Mouse (Mus musculus): ENCODE measurements at regions not wholly inside any gene's neighbourhood (a gene's known extent, or its start where the extent isn't known, plus 50 kb on each side); places are given as distances from the start of the nearest gene placed in this dataset.

DNA sequence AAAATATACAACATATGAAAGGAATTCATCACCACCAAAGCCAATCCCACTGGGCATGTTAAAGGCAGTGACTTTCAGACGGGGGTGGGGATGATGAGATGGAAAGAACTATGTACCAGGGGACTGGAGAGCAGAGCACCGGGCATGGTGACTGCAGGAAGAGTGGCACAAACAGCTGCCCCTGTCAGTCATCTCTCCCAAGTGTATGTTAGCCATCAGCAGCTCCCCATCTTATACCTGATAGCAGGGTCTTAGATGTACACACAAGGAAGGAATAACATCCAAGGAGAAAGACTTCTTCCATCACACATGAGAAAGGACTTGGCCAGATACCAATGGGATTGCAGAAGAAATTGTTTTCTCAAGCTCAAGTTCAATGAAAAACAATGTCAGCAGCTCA, 257.2 kb downstream of the Nuak1 start:
- DNase-seq (ENCODE audit: low read depth, low spot score): no peak

GRCm38 (mm10) chr10:84186466-84186865, 253.9 kb downstream of the Nuak1 start:
- DNase-seq (ENCODE audit: low read depth, low spot score): no peak

- no peak for DNase-seq (ENCODE audit: low read depth, low spot score)
Observed at GRCm38 (mm10) chr10:84199035-84199434, 241.4 kb downstream of the Nuak1 start.

GRCm38 (mm10) chr10:84201785-84202184, 238.6 kb downstream of the Nuak1 start:
- no peak for DNase-seq (ENCODE audit: low read depth, low spot score)

GRCm38 (mm10) chr10:84212096-84212785, 228.2 kb downstream of the Nuak1 start:
- no peak for DNase-seq (ENCODE audit: low read depth, low spot score)

DNA sequence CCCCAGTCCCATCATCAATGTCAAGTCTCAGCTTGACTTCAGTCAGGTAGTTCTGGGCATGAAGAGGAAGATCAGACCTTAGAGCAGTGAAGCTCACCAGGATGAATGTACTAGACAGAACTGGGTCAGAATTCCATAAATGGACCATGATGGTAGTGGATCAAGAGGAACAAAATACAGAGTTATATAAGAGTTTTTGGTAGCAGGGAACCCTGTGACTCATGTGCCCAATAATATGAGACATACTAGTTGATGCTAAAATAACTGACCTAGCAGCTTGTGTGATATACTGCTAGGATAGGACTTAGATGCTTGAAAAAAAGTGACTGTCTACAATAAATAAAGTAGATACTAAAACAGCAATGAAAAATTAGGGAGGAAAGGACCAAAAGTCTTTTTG, 225.6 kb downstream of the Nuak1 start:
- no peak for DNase-seq (ENCODE audit: low read depth, low spot score)

DNA sequence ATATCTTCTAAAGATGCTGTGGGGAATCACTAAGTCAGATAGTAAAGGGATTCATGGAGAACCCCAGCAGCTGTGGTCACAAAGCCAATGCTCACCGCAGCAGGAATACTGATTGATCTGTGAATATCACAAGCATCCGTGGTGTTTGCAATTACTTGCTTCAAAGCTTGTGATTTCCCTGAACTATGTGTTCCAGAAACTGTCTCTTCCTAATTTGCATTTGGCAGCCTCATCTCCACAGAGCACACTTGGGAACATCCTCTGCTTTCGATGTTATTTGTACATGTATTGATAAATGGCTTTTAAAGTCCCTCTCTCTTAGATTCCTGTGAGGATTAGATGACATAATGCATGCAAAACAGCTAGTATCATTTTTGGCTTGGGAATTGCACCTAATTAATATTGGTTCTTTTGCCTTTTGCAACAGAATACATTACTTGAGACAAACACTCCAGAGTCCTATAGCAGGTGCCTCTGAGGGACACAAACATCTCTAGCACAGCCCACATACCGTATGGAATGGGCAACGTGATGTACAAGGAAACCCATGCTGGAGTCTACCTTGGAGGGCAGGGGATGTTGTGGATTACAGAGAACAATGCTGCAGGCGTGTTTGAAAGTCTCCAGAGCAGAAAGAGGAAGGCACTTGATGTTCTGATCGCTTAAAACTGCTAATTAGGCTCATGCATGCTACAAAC, 211.0 kb downstream of the Nuak1 start:
- DNase-seq (ENCODE audit: low read depth, low spot score): no peak

DNA sequence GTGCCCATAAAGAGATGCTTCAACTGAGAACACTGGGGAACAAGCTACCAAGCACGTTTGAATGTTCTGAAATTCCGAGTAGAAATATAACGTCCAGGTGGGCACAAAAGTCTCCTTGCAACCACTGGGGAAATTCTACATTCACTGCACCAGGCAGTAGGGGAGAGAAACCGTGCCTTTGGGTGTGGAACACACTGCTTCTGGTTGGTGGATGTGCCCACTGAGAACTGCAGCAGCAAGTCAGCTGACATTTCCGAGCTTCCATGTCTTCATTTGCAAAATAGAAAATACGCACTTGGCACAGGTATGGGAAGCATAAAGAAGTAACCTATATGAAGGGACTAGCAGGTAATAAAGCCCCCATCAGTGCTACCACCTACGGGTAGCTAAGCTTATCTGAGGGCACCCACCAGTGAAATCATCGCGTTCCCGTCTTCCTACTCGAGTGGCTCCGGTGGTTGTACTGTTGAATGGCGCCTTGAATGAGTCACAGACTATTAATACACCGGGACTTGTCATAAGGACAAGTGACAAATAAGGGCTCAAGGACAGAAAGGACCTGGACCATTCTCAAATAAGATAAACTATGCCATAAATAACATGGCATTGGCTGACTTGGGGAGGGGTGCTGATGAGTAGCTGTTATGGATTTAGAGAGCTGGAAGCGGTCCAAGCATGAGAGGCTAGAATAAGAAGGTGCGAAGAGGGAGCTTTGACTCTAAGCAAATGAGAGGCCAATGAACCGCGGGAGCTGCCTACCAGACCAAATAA, 210.2 kb downstream of the Nuak1 start:
- no peak for DNase-seq (ENCODE audit: low read depth, low spot score)

- DNase-seq (ENCODE audit: low read depth, low spot score): no peak
Observed at GRCm38 (mm10) chr10:84235006-84235405, 205.4 kb downstream of the Nuak1 start.

- no peak for DNase-seq (ENCODE audit: low read depth, low spot score)
Observed at GRCm38 (mm10) chr10:84236236-84236635, 204.2 kb downstream of the Nuak1 start.

- DNase-seq (ENCODE audit: low read depth, low spot score): no peak
Observed at GRCm38 (mm10) chr10:84238279-84238963, 202.0 kb downstream of the Nuak1 start.

DNA sequence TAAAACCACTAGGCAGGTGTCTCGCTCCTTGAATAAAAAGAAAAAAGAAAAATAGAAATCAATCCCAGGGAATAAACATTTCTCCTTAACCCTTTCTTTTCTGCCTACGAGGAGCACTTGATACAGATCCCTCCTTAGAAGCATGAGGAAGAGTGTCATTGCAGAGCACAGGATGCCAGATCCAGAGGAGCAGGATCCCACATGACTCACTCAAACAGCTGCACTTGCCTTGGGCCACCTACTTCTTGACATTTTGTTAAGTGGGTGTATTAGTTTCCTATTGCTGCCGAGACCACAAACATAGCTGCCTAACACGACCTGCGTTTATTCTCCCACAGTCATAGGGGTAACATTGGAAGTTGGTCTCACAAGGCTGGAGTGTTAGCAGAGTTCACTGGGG, 197.1 kb downstream of the Nuak1 start:
- DNase-seq (ENCODE audit: low read depth, low spot score): no peak

DNA sequence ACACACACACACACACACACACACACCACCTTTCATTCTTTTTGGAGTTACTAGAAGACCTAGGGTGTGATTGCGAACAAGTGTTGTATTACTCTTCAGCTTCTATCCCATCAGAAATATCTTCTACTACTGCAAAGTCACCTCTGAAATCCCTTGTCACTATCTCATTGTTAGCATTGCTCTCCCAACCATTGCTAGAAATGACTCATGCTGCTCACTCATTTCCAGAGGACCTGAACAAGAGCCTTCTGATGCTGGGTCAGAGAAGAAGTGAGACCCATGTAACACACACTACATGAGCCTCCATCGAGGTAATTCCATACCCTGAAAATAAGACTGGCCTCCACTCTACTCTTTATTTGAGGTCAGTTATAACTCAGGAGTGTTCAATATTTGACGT, 191.1 kb downstream of the Nuak1 start:
- DNase-seq (ENCODE audit: low read depth, low spot score): no peak

- no peak for DNase-seq (ENCODE audit: low read depth, low spot score)
Observed at GRCm38 (mm10) chr10:84260931-84261650, 179.3 kb downstream of the Nuak1 start.

DNA sequence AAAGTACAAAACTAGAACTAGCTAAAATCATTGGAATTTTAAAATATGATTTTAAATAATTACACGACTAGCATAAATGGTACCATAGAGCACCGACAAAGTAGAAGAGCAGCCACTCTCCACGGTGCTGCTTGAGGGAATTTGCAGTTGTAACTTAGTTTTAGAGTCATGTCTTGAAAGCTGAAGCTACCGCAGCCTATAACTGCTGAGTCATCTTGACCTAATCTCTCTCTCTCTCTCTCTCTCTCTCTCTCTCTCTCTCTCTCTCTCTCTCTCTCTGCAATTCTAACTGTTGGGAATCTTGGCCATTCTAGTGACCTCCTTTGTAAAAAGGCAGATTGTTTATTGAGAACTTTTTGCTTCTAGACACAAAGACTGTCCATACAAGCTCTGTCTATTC, 177.5 kb downstream of the Nuak1 start:
- DNase-seq (ENCODE audit: low read depth, low spot score): no peak

GRCm38 (mm10) chr10:84285832-84286506, 154.4 kb downstream of the Nuak1 start:
- no peak for DNase-seq (ENCODE audit: low read depth, low spot score)

DNA sequence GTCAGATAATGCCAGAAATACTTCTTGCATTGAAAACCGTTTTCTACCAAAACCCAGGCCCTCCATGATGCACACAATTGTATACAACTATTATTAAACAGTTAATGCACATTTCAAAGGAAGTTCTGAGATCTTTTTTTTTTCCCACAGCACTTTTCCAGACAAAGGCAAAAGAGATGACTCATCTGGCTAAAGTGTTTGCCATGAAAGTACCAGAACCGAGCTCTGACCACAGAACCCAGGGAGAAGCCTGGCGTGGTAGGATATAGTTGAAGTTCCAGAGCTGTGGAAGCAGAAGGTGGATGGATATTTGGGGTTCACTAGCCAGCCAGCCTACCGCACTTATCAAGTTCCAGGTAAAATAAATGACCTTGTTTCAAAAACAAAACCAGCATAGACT, 146.0 kb downstream of the Nuak1 start:
- DNase-seq (ENCODE audit: low read depth, low spot score): no peak

DNA sequence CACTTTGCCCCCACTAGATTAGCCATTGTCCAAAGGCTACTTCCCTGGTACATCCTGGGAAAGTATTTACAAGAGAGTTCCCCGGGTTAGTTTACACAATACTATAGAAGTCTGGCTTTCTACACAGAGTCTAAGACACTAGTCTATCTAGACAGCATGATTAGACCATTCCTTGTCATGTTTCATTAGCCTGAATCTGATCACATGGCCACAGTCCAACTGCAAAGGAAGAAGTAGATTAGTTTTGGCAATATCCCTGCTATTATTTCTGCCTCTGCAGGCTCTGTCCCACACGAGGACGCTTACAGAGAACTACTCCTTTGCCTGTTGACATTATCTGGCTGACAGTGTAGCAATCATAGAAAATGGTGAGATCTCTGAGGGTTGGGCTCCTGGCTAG, 144.2 kb downstream of the Nuak1 start:
- DNase-seq (ENCODE audit: low read depth, low spot score): no peak

DNA sequence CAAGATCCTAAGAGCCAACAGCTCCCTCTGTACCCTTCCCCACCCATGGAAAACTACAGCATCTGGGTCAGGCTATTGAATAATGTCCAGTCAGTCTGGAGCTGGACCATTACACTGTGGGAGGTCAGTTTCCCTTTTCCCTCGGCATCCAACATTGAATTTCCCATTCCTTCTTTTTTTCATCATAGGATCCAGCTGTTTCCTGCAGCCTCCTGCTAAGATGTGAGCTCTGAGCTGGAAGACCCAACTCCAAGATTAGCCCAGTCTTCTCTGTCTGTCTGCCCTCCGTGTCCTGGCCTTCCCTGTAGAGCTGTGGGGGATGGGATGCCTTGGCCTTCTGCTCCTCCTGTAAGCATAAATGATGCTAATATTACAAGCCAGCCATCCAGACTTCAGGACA, 138.8 kb downstream of the Nuak1 start:
- no peak for DNase-seq (ENCODE audit: low read depth, low spot score)

DNA sequence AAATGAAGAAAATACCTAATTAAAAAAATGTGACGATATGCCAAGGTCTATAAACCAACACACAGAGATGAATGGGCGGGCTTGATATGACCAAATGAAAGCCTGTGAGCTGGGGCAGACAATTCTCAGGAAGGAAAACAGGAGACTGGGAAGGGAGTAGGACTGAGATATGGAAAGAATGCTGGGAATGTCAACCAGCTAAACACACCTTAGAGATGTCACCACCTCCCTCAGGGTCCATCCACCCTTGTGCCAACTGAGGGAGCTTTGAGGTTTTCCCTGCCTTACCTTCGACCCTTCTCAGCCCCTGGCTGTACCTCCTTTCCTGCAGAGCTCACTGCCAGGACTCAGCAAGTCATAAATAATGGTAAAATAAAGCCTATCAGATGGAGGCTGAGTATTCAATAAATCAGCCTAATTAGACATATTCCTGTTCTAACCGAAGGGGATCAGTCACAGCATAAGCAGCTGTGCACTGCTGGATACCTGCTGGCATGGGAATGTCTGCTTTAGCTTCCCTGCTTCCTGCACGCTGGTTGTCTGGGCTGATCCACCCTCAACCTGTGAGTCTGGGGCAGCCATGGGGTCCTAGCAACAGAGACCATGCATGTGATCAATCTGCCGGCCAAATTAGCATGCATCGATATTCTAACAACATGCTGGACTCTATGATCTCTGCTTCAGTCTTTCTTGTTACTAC, 137.4 kb downstream of the Nuak1 start:
- no peak for DNase-seq (ENCODE audit: low read depth, low spot score)

Measured in retina, adult 2 months (tissue).